Mouse (Mus musculus): ENCODE data around the gene Akr1b7.
"Not testable (repeated sequence)": the region's sequence is repeated elsewhere in the genome, so short reads cannot be mapped to it uniquely, and the experiment has no call there.

Gene Akr1b7

DNA sequence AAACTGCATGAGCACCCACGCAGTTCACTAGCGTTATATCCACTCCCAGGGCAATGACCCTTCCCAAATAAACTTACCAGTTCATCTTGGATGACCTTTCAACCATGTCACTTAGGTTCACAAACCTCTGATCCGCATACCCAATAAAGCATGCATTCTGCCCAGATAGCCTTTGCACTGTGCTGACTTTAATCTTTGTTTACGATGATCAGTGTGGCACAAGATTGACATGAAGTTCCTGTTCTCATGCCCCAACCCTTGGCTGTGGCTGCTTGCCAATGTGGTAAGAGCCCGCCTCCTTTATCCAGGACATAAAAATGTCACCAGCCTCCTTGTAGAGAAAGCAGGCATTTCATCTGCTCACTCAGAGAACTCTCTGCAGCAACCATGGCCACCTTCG lies at the start of gene Akr1b7:
TSS of gene Akr1b7 (plus strand) at position 312 of the 400 bp plus-strand sequence.
- no peak for DNase-seq (ENCODE audit: low read depth)

DNA sequence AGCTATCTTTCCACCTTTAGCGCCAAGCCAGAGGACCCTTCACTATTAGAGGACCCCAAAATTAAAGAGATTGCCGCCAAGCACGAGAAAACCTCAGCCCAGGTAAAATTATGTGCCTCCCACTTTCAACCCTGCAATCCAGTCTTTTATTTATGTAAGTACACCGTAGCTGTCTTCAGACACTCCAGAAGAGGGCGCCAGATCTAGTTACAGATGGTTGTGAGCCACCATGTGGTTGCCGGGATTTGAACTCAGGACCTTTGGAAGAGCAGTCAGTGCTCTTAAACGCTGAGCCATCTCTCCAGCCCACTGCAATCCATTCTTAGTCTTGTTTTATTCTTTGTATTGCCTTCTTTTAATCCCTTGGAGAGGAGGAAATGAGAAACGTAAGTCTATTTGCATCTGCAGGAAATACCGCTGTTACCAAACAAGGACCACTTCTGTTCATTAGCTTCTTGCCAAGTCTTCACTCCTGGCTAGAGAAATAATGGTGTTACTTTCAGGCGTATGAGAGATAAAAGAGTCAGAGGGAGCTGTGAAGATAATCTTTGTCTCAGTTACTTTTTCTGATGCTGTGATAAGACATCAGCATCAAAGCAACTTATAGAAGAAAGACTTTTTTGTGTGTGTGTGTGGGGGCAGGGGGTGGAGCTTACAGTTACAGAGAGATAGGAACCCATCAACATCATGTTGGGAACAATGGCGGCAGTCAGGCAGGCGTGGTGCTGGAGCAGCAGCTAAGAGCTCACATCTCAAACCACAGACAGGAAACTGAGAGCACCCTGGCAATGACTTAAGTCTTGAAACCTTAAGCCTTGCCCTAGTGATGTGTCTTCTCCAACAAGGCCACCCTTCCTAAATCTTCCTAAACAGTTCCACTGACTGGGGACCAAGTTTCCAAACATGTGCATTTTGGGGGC lies 47.7 kb upstream of the Akr1b7 start:
- DNase-seq (ENCODE audit: low read depth) = no peak

DNA sequence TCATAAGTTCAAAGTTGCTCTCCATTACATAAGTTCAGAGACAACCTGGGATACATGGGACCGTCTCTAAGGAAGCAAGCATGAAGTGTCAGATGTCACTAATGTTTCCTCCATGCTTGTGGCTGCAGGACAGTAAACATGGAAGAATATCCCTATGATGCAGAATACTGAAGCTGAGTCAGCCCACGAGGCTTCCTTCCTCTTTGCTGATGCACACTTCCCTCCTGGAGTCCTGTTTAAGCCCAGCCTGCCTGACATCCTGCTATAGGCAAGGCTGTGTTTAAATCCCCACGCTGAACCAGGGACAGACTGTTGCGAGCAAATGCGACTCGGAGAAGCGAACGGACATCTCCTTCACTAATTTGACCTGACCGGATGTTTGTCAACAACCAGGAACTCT lies 44.1 kb upstream of the Akr1b7 start:
- DNase-seq (ENCODE audit: low read depth) = no peak

DNA sequence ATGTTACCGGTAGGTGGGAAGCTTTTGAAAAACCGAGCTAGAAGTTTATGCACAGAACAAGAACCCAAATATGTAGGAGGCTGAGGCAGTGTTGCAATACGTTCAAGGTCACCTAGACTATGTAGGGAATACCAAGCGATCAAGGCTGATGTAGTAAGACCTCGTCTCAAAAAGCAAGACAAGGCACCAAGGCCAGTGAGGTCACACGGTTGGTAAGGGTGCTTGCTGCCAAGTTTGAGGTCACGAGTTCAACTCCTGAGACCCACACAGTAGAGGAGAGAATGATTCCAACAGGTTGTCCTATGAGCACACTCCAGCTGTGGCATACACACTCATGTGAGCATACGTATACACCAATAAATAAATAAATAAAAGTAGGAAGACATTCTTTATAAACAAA lies 42.1 kb upstream of the Akr1b7 start:
- DNase-seq (ENCODE audit: low read depth) = no peak

DNA sequence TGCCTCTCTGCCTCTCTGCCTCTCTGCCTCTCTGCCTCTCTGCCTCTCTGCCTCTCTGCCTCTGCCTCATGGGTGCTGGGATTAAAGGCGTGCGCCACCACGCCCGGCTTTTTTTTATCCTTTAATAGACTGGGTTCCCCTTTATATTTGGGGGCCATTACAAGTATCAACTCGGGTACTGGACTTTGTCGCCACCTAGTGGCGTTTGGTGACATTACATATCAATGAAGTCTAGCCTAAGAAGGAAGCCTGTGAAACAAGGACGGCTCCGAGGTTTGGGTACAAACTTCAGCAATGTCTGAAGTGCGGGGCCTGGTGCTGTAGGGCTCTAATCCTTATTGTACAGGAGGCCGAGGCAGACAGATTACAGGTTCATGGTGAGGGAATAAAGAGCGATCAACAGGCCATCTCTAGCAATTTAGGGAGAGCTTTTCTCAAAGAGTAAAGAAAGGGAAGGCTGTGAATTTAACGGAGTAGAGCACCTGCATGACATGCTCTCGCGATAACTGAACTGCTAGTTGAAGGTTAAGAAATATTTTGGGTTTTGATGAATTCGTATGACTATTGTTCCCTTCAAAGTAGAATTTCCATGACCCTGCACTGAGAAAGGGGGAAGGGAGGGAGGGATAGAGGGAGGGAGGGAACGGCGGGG lies 40.3 kb upstream of the Akr1b7 start:
- DNase-seq (ENCODE audit: low read depth) = peak; percentile 90

DNA sequence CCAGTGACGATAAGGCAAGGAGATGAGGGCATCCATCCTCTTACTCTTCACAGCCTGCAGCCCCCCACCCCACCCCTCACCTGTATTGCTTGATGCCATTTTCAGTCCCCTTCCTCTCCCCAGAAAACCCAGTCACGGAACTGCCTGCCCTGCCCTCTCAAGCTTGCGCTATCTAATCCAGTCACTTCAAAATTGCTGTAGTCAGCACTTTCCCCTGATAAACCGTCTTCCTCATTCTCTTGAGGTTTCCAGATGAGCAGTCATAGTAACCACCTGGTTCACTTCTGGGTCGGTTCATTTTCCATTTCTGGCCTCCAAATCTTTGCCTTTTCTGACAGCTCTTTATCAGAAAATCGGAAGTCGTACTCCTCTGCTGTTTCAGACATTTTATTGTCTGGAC lies 38.3 kb upstream of the Akr1b7 start:
- no peak for DNase-seq (ENCODE audit: low read depth)

DNA sequence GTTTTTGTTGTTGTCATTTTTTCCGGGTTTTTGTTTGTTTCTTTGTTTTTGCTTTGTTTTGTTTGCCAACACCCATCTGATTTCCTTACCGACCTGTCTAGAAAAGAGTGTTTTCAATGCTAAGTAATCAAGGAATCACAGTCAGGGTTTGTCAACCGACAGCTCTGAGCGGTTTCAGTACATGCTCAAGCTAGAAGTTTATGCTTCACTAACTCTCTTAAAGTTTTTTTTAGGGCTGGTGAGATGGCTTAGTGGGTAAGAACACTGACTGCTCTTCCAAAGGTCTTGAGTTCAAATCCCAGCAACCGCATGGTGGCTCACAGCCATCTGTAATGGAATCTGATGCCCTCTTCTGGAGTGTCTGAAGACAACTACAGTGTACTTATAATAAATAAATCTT lies 36.2 kb upstream of the Akr1b7 start:
- not testable (repeated sequence) for DNase-seq (ENCODE audit: low read depth)

DNA sequence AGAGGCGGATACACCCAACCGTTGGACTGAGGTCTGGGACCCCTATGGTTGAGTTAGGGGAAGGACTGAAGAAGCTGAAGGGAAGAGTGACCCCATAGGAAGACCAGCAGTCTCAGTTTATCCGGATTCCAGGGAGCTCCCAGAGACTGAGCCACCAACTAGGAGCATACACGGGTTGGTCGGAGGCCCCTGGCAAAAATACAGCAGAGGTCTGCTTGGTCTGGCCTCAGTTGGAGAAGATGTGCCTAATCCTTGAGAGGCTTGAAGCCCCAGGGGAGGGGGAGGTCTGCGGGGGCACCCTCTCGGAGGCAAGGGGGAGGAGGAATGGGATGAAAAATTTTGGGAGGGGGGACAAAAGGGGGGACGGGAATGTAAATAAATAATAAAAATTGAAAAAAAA lies 28.7 kb upstream of the Akr1b7 start:
- DNase-seq (ENCODE audit: low read depth) = no peak

DNA sequence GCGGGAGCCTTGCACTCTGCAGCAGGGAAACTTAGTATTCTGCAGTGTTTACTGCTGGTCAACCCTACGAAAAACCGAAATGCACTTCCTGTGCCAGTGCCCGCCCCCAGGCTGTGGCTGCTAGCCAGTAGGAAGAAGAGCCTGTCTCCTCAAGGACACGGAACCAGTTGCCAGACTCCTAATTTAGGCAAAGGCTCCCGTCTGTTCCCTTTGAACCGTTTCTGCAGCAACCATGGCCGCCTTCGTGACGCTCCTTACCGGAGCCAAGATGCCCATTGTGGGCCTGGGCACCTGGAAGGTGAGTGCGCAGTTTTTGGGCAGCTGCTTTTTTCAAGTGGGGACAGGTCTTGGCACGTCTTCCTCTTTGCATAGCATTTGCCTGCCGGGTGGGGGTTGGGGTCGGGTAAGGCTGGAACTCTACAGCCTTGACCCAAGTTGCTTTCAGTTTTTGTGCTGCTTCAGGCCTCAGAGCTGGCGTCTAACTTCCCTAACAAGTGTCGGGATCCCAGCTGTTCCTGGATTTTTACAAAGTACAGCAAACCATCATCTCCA lies 27.9 kb upstream of the Akr1b7 start, which contains the start of gene Akr1b10:
TSS of gene Akr1b10 (plus strand) at position 109 of the 552 bp plus-strand sequence.
- DNase-seq (ENCODE audit: low read depth) = peak; percentile 51

DNA sequence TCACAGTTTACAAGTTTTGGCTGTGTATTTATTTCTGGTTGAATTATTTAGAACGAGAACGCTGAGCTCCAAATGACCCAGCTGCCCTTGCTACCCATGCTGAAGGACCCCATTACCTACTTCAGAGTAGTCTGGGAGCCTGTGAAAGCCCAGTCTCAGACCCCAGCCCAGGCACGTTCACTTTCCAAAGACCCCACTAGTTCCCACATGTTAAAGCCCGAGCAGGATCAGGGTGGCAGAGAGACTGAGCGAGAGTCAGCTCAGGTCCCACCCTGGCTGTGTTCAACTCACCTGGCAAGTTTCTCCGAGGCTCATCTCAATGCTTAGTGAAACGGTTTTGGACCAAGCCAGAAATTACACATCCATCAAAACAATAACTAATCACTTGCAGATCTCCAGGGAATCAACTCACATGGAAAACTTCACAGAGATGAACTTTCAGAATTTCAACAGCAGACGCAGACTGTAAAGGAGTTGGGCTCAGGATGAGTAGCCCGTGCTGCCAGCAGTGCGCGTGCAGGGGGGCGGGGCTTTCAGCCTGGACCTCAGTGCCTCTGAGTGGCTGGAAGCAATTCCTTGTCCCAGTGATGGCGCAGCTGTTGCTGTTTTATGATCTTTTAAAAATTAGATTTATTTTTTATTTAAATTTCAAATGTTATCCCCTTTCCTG lies 27.3 kb upstream of the Akr1b7 start:
- DNase-seq (ENCODE audit: low read depth) = no peak

DNA sequence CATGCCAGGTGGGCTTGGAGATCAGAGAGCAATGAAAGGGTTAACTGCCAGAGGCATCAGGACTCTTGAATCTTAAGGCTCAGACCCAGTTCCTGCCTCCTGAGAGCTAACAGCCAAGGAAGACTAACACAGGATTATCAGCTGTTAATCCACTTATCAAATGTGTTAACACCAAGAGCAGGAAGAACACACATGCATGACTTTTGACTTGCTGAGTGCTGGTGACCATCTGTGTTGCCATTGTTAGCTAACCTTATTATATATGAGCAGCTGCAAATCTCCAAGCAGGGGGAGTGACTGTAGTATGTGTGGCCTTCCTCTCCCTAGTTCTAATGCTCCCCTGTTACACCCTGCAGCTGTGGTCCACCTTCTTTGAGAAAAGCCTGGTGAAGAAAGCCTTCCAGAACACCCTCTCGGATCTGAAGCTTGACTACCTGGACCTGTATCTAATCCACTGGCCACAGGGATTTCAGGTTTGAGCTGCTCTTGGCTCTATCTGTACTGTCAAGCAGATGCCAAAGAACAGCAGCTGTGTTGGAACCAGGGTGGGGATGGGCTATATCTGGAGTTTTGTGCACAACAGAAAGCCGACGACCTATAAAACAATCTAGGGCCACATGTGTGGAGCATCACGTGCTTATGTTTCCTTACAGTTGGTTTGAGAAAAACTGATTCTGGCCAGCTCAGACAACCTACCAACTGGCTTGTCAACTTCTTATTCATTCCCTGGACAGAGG lies 23.5 kb upstream of the Akr1b7 start:
- no peak for DNase-seq (ENCODE audit: low read depth)

DNA sequence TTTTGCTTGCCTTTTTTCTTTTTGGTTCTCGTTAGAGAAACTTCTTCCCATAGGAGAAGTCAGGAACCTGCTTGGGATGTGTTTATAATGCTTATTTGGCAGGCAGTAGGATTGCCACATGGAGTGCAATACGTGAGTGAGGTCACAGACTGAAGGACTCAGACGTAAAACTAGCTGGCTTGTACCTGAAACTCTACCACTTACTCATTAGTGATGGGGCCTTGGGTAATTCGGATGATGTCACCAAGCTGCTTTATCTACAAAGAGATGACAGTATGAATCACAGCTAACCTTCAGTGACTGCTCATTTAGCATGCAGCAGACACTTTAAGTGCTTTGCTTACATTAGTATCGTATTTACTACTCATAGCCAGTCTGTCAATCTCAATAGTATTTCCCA lies 16.2 kb upstream of the Akr1b7 start:
- no peak for DNase-seq (ENCODE audit: low read depth)

DNA sequence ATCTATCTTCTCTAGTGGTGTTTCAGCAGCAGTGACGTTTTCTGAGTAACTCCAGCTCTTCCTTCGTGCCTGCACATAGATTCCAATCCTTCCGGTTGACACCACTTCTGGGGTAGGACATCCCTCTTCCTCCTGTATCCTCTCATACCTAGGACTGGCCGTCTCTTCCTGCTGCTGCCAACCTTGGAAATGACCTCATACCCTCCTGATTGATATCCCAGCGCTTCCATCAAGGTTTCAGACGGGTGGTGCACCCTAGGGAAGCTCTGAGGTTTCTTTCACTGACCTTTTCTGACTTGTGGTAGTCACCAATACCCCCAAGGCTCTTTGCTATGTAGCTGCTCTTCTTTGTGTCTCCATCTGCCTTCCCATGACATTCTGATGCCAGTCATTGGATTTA lies 13.7 kb upstream of the Akr1b7 start:
- no peak for DNase-seq (ENCODE audit: low read depth)

DNA sequence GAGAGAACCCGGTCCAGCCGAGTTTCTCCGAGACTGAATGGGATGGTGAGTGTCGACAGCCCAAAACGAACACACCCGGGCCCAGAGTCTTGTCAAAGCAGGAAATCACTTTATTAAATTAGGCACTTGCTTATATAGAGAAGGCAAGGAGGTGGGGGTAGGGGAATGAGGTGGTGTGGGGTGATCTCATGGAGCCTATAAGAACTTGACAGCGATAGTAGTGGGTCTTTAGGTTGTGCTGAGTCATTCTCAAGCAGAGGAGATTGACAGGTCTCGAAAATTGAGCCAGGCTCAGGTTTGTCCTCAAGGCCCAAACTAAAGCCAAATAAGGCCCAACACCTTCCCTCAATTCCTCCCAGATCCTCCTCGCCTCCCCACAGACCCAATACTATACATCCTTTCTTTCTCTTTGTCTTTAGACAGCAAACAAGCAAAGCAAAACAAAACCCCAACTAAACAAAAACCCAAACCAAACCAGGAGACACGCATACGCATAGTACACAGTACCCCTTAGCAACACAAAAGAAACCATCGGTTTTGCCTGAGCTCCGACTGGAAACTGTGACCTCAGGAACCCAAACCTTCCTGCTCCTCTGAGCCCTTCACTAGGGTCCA lies 12.4 kb upstream of the Akr1b7 start:
- no peak for DNase-seq (ENCODE audit: low read depth)

DNA sequence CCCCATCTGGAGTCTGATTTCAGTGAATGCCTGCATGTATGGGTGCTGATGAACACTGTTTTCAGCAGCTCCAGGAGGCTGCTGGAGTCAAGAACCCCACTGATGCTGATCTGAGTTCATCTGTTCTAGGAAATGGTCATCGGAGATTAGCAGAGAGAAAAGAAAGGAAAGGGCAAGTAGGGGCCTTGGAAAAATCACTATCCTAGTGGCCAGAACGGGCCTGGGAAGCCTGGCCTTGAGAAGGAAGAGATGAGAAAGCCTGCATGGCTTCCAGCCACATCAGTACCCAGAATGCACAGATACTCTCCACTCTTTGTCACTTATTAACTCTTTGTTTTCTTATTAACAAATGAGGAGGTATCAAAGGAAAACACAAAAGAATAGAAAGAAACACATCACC lies 11.4 kb upstream of the Akr1b7 start:
- no peak for DNase-seq (ENCODE audit: low read depth)

DNA sequence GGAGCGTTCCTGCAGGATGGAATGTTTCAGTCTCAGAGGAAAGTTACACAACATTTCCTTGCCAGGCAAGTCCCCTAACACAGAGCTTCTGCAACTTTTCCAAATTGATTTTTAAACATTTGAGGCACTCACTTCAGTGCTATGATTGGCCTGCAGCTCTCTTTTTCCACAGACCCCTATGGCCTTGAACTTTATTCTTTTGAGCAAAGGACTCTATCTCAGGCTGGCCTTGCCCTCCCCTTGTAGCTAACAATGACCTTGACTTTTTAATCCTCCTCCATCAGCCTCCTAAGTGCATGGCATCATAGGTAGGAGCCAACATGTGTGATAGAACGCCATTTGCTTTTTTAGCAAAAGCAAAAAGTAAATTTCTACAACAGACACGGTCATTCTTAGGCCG lies 5.4 kb upstream of the Akr1b7 start:
- DNase-seq (ENCODE audit: low read depth) = no peak

DNA sequence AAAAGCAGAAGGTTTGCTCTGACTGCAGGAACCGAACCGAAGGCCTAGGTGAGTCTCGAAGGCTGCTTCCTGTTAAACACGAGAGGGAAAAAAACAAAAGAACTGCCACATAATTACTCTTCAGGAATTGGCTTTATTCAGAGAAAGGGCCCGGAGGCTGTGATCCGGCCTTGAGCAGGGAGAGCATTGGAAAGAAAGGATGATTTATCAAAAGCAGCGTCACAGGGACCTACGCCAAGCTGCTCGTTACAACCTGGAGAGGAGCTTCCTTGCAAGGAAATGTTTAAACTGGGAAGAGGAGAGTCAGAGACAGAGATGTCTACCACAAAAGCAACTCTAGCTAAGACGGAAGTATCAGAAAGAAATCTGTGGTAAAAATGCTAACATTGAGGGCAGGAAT lies 4.7 kb upstream of the Akr1b7 start:
- DNase-seq (ENCODE audit: low read depth) = no peak

DNA sequence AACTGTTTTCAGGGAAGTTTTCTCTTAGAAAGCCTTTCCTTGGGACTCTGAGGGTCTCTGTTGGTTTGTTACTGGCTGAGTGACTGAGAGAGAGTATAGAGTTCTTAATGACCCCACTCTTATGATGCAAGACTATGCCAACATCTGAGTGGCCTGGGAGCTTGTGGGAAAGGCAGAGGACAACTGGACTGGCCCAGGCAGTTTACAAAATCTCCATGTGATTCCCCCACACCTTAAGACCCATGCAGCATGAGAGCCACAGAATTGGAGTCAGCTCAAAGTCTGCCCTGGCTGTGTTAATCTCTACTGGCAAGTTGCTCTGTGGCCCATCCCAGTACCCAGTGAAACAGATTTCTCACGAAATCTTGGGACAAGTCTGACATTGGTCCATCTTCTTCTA lies 554 bp downstream of the Akr1b7 start:
- DNase-seq (ENCODE audit: low read depth) = no peak

DNA sequence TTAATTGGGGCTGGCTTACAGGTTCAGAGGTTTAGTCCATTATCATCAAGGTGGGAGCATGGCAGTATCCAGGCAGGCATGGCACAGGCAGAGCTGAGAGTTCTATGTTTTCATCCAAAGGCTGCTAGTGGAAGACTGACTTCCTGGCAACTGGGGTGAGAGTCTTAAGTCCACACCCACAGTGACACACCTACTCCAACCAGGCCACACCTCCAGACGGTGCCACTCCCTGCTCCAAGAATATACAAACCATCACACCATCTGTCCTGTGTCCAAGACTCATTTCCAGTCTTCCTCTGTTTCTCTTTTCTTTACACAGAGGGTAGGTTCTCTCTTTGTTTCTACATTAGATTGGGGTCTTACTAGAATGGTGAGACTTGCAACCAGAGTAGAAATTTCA lies 1.3 kb downstream of the Akr1b7 start:
- DNase-seq (ENCODE audit: low read depth) = not testable (repeated sequence)

DNA sequence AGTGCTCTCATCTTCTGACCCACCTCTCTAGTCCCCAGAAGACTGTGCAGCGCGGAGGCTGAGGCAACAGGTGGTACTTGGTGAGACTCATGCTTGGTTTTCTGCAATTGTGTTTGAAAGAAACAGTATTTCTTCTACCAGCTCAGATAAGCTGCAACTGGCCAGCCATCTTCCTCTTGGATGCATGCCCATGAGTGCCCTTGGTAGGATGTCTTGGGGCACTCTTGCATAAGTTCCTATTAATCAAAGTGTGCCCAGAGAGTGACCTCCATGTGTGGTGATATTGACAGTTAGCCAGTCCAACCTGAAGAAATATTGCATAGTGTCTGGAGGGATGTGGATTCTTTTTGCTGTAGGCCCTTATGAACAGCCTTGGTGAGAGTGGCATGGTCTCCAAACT lies 4.4 kb downstream of the Akr1b7 start:
- no peak for DNase-seq (ENCODE audit: low read depth)

DNA sequence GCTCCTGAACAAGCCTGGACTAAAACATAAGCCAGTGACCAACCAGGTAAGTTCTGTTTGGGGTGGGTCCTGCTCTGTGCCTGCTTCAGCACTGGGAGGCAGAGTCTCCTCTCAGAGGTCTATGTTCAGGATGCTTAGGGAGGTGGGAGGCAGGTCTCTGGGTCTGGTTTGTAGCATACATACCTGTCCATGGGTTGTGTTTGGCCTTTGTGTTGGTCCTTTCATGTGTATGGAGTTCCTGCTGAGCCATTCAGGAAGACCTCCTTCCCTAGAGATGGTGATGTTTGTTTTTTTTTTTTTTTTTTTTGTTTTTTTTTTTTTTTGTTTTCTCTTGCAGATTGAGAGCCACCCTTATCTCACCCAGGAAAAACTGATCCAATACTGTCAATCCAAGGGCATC lies 6.9 kb downstream of the Akr1b7 start:
- DNase-seq (ENCODE audit: low read depth) = no peak

Measured in c-Kit-positive CD71-negative TER-119-negative erythroid progenitor cells, embryonic 14.5 days (primary cell).